Mouse (Mus musculus): Measurements from ENCODE around the gene Lcp2.

Gene Lcp2

DNA sequence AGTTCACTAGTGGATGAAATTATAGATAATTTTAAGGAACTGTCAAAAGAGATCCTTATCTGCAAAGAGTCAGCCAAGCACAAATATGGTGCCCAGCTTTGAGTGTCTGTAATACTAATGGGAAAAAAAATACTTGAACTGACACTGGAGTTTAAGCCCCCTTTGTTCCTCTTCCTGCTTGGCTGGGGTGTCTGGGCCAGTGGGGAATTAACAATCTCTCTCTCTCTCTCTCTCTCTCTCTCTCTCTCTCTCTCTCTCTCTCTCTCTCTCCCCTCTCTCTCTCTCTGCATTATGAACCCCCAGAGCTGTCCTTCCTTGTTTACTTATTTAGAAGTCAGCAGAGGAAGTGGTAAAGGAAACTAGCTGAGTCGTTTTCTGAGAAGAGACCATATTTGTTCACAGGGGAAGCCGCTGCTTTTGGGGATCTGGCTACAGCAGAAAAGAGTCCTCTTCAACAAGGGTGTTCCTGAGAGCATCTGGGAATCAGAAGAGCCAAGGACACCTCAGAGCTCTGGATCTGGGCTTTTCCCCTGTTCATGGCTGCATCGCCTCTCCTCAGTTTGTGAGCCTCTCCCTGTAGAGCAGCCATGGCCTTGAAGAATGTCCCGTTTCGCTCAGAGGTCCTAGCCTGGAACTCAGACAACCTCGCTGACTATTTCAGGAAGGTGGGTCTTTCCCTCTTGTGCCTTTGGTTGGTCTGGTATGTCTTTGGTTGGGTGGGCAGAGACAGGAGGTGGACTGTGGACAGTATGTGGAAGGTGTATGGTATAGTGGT, at the start of gene Lcp2:
Lcp2 (plus strand) TSS at position 154 of the 775 bp plus-strand sequence.
- DNase-seq (ENCODE audit: low read depth, low spot score), result no peak

DNA sequence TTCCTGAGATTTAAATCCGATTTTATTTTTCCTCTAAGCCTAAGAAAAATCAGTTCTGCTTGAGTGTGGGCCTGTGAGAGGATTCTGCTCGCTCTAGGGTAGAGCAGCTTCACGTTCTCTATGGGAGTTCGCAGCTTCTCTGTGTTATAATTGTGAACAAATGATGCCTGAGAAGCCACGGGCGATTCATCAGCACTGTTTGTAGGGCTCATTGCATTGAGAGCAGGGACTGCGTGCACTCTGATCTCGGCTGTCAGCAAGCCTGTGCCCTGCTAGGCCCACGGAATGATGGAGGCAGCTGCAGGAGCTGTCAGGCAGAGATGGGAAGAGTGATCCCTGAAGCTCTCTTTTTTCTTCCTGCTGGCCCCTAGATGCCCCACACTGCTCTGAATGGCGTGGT, 48.5 kb upstream of the Lcp2 start:
- no peak for DNase-seq (ENCODE audit: low read depth, low spot score)

DNA sequence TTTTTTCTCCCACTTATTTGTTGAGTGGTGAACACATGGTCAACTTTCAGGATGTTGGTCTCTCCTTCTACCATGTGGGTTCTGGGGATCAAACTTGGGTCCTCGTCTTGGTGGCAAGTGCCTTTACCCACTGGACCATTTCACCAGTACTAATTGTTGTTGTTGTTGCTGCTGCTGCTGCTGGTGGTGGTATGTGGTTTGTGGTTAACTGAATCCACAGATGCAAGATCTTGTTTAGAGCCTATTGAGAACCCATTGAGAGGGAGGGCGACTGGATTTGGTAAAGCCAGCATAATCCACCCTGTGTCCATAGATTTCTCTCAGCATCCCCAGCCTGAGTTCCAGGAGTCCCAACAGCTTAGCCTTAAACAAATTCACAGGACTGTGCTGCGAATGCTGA, 46.3 kb upstream of the Lcp2 start:
- no peak for DNase-seq (ENCODE audit: low read depth, low spot score)

DNA sequence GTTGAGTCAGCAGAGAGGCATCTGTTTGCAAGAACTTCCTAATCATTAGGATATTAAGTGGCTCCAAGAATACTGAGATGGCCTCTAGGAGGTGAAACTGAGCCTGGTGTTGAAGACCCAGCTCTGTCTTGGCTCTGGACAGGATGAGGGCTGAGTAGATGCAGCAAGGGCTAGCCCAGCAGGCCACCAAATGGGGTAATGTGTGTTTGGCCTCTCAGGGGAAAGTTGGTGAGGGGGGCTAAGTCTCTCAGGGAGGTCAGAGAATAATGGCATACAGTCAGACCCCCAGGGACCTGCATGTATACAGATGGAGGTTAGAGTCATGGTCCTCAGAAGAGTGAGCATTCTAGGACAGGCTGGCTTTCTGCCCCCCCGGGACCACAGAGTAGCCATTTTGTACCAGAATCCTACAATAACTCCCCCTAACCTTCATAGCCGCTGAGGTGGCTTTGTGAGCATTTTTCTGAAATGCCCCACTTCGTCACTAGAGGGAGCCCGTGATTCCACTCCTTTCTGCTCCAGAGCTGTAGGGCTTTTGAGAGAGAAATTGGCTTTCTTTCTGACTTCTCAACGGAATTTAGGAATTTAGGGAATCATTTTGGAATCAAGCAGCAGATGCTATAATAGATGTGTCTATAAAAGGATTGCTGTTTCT, 44.7 kb upstream of the Lcp2 start:
- no peak for DNase-seq (ENCODE audit: low read depth, low spot score)

GRCm38 (mm10) chr11:34002593-34002965, 44.1 kb upstream of the Lcp2 start:
- DNase-seq (ENCODE audit: low read depth, low spot score), result no peak

DNA sequence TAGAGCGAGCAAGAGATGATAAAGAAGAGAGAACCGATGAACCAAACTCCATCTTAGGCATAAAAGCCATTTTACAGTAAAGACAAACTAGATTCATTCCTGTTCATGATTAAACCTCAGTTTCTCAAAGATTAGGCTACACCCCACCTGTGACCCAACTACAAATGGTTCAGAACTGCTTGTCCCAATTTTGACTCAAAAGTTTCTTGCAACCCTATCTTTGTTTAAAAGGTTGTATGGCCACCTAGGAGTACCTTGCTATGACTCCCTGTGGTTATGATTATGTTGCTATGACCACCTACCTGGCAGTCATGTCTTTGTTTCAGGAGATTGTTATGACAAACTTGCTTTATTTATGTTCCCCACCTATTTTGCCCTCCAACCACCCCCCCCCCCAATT, 39.1 kb upstream of the Lcp2 start:
- no peak for DNase-seq (ENCODE audit: low read depth, low spot score)

GRCm38 (mm10) chr11:34008214-34008613, 38.5 kb upstream of the Lcp2 start:
- DNase-seq (ENCODE audit: low read depth, low spot score), result peak; percentile 20

DNA sequence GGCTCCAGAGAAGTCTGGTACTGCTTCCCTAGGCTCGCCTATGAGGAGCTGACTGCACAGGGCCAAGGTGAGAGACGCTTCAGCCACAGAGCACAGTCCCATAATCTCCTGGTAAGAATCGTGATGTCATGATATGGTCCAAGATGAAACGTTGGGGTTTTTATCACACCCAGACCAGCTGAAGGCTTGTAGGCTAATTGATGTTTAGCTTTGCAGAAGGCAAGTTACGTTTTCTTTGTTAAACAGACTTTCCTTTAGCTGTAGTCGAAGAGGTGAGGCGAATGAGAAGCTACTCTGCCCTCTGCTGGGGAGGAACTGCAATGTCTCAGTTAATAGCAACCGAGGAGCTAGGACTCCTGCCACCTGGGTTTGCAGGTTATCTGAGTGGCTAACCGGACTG, 38.0 kb upstream of the Lcp2 start:
- DNase-seq (ENCODE audit: low read depth, low spot score), result no peak

DNA sequence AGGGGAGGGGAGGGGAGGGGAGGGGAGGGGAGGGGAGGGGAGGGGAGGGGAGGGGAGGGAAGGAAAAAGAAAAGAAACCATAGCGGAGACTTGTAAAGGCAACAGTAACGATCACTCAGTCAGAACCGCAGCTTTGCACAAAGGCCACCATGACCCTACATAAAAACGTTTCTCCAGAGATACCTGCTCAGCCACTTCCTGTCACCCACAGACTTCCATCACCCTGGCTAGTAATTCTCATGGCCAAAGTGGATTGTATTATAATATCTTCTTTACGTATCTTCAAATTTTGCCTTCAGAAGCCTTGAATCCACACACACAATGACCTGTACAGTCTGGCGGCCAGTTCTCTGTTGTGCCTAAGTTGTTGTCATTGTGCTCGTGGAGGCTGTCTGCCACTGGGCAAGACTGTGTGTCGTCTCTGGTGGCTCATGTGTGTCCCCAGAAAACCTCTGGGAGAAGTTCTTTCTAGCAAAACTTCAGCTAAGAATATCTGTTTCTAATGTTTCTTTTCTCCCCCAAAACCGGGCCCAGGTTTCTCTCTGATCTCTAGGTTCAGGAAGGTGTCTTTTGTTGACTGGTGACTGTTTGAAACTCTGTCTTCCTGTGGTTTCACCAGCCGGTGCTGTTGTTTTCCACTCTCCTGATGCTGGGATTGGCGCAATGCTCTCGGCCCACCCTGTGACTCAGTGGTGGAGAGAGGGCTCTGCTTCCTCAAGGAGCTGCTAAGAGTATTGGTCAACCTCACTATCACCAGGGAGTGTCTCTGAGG, 37.2 kb upstream of the Lcp2 start:
- no peak for DNase-seq (ENCODE audit: low read depth, low spot score)

DNA sequence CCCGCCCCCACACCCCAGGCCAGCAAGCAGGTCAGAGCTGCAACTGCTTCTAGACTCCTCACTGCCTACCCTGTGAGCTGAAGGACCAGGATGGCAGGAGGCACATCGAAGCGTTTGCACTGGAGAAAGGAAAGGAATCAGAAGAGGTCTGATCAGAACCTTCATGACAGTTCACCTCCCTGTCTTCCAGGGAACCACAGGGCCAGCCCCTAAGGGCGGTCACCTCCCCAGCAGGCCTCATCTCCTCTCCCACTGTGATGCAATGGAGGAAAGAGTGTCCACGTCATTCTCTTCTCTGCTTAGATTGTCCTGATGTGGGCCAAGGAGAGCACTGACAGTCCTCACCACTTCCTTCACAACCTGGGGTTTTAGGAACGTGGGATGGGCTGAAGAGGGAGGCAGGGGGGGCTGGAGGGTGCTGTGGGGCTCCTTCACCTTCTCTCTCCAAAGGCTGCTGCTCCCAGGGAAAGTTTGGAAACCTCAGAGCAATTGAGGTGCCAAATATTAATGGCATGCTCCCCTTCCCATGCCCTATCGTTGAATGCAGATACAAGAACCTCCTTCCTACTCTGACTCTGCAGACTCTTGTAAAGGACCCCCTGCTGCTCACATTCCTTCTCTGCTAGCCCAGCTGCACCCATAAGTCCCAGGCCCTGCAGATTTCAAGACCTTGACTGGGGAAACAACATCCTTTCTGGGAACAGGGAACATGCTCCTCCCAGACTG, 36.4 kb upstream of the Lcp2 start:
- no peak for DNase-seq (ENCODE audit: low read depth, low spot score)

- peak; percentile 60 for DNase-seq (ENCODE audit: low read depth, low spot score)
Measured at GRCm38 (mm10) chr11:34010859-34011172, 35.9 kb upstream of the Lcp2 start.

DNA sequence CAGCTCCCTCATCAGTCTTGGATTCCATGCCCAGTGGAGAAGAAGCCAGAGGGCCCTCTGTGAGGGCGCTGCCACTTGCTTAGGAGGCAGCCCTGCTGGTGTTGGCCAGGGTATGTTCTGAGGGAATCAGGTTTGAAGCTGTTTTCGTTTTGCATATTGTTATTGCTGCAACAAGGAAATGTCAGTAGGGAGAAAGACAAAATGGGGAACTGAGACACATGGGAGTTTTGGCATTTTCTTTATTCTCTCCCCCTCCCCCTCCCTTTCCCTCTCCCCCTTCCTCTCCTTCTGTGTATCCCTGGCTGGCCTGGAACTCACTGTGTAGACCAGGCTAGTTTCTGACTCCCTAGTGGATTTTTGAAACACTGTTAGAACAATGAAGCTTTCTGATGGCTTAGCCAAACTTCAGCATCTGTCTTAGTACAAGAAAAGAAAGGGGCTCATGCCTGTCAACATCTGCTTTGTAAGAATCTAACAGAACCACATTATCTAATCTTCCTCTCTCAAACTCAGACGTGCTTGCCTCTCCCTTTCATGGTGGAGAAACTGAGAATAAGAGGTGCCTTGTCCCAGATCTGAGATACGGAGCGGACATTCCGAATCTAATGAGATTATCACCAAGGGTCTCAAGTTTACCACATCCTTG, 34.6 kb upstream of the Lcp2 start:
- DNase-seq (ENCODE audit: low read depth, low spot score), result no peak

GRCm38 (mm10) chr11:34025091-34025490, 21.6 kb upstream of the Lcp2 start:
- DNase-seq (ENCODE audit: low read depth, low spot score), result no peak

- DNase-seq (ENCODE audit: low read depth, low spot score), result no peak
Measured at GRCm38 (mm10) chr11:34029658-34030057, 17.1 kb upstream of the Lcp2 start.

- DNase-seq (ENCODE audit: low read depth, low spot score), result no peak
Measured at GRCm38 (mm10) chr11:34031015-34031805, 15.5 kb upstream of the Lcp2 start.

- peak; percentile 42 for DNase-seq (ENCODE audit: low read depth, low spot score)
Measured at GRCm38 (mm10) chr11:34034008-34034505, 12.7 kb upstream of the Lcp2 start.

DNA sequence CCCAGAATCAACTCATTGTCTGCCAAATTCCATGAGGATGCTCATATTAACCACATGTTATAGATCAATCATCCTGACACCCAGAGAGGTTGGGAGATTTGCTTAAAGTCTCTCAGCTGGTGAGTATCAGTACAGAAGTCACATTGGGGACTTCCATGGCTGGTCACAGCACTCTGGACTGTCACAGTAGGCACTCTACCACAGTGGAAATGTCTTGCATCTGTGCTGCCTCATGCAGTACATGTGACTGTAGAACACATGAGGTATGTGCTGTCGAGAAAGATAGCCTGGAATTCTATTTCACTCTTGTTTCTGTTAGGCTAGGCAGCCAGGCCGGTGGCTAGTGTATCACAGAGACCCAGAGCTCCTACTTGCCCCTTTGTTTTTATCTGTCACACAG, 11.9 kb upstream of the Lcp2 start:
- DNase-seq (ENCODE audit: low read depth, low spot score), result no peak

- DNase-seq (ENCODE audit: low read depth, low spot score), result no peak
Measured at GRCm38 (mm10) chr11:34035909-34036658, 10.6 kb upstream of the Lcp2 start.

- no peak for DNase-seq (ENCODE audit: low read depth, low spot score)
Measured at GRCm38 (mm10) chr11:34040061-34040460, 6.7 kb upstream of the Lcp2 start.

- DNase-seq (ENCODE audit: low read depth, low spot score), result no peak
Measured at GRCm38 (mm10) chr11:34042808-34043207, 3.9 kb upstream of the Lcp2 start.
